Mouse (Mus musculus) G1E (cell line): ENCODE measurements around the gene Srebf1.

Source experiments
- CTCF ChIP-seq: IDR thresholded peaks from 2 replicates; pipeline ENCODE4 v1.5.1; 2012; ENCODE audit warnings: low read depth, low read length, inconsistent platforms, mixed read lengths
- POLR2AphosphoS5 ChIP-seq: IDR thresholded peaks from 2 replicates; pipeline ENCODE4 v1.6.1; 2012; ENCODE audit warnings: low read depth, low read length, inconsistent platforms; ENCODE audit not compliant: insufficient replicate concordance
- TAL1 ChIP-seq: conservative IDR thresholded peaks from 2 replicates; pipeline ENCODE4 v1.6.1; 2012; ENCODE audit warnings: low read depth, low read length, inconsistent platforms, mixed read lengths

DNA sequence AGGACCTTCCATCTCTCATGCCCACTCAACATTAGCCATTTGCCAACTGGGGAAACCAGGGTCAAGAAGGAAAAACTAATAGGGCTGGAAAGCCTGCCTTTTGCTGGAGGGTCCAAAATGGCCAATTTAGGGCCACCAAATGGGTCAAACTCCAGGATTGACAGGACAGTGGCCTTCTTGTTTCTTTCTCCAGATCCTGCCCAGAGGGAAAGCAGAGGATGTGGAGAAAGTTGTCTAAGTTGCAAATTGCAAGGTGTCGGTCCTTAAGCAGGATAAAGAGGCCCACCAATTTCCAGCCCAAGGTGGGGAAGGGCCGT, 12.5 kb downstream of the Srebf1 start:
- TF ChIP-seq CTCF = no peak
- TF ChIP-seq TAL1 = no peak
- TF ChIP-seq POLR2AphosphoS5 = no peak
